Mouse (Mus musculus) thymus, postnatal 0 days (tissue): ENCODE results near the gene Ccrl2. TPM values are rescaled to one million over a fixed set of nuclear protein-coding genes. Genes with fewer than 3 reads are reported as not detected.

Source experiments
- polyA plus RNA-seq: library from polyadenylated mRNA; unstranded; fragments of >200 nt; fragmentation: Nextera tagmentation; extraction: Ambion mirVana; gene quantifications from 2 replicates; pipeline ENCODE4 v1.2.1, GENCODE M21; 2015

Ccrl2 gene
- polyA plus RNA-seq, 1 experiment from 2014 or later = 2.5 TPM

Other genes starting within 250 kb of the Ccrl2 start
- gene Prss44, start 243.5 kb downstream of the Ccrl2 start, polyA plus RNA-seq = 0.14 TPM in 1 of 2 replicates, not detected in the other
- not detected in 2 replicates for gene Prss43, start 230.8 kb downstream of the Ccrl2 start, polyA plus RNA-seq
- not detected in 2 replicates for gene Prss45, start 222.9 kb downstream of the Ccrl2 start, polyA plus RNA-seq
- gene Prss46, start 213.0 kb downstream of the Ccrl2 start, polyA plus RNA-seq = not detected in 2 replicates
- gene Prss50, start 199.6 kb downstream of the Ccrl2 start, polyA plus RNA-seq = 0.14 and 0.18 TPM in 2 replicates
- 3.7 and 4.9 TPM in 2 replicates for gene Als2cl, start 177.6 kb downstream of the Ccrl2 start, polyA plus RNA-seq
- gene Tmie, start 177.4 kb downstream of the Ccrl2 start, polyA plus RNA-seq = 6.2 and 7.1 TPM in 2 replicates
- gene Fam240a, start 140.7 kb downstream of the Ccrl2 start, polyA plus RNA-seq = 0.67 and 0.82 TPM in 2 replicates
- 0.52 and 0.69 TPM in 2 replicates for gene Tdgf1, start 111.4 kb downstream of the Ccrl2 start, polyA plus RNA-seq
- 0.08 and 0.38 TPM in 2 replicates for gene Lrrc2, start 106.0 kb downstream of the Ccrl2 start, polyA plus RNA-seq
- gene Rtp3, start 66.9 kb downstream of the Ccrl2 start, polyA plus RNA-seq = 0.14 and 0.20 TPM in 2 replicates
- gene Ltf, start 38.2 kb downstream of the Ccrl2 start, polyA plus RNA-seq = 2.4 and 8.0 TPM in 2 replicates
- gene Lrrfip2, start 60.1 kb upstream of the Ccrl2 start, polyA plus RNA-seq = 24.8 and 26.6 TPM in 2 replicates
- gene Mlh1, start 214.3 kb upstream of the Ccrl2 start, polyA plus RNA-seq = 30.4 and 32.1 TPM in 2 replicates
- gene Epm2aip1, start 214.4 kb upstream of the Ccrl2 start, polyA plus RNA-seq = 19.9 and 22.8 TPM in 2 replicates